Mouse (Mus musculus): Measurements from ENCODE around the gene Vmn1r54. TPM values are rescaled to one million over a fixed set of nuclear protein-coding genes. Genes with fewer than 3 reads are reported as not detected.

Gene Vmn1r54
- polyA plus RNA-seq, 1 experiment from 2014 or later = not detected

GRCm38 (mm10) chr6:90308839-90309778 is 63.0 kb downstream of the Vmn1r54 start:
- H3K4me3 ChIP-seq (ENCODE audit: low read length) = no peak overlapping the region
- H3K27ac ChIP-seq (ENCODE audit: low read depth, low read length) = no peak overlapping the region
- no peak overlapping the region for H3K9ac ChIP-seq (ENCODE audit: low read depth, low read length)
- H3K27me3 ChIP-seq (replicated peaks; ENCODE audit: control insufficient read depth, insufficient read depth, low read length) = no peaks in the 10 kb centered on the region
- no peaks in the 10 kb centered on the region for H3K4me1 ChIP-seq (ENCODE audit: control insufficient read depth, insufficient read depth, low read depth, low read length)
- no peaks in the 10 kb centered on the region for H3K36me3 ChIP-seq (ENCODE audit: control insufficient read depth, insufficient read depth, low read length)
- H3K9me3 ChIP-seq (ENCODE audit: control insufficient read depth, low read length) = peaks cover 7% of the 10 kb centered on the region; the same call in 1 of the 2 replicates
- WGBS = 88% methylated on average over 87 of the region's 87 CpGs
- no peak overlapping the region for H3K4me2 ChIP-seq (ENCODE audit: low read length)
- ATAC-seq = no peak

GRCm38 (mm10) chr6:90315961-90316360 is 69.9 kb downstream of the Vmn1r54 start:
- H3K27ac ChIP-seq (ENCODE audit: low read depth, low read length) = no peak overlapping the region
- no peak overlapping the region for H3K4me2 ChIP-seq (ENCODE audit: low read length)
- 88% methylated on average over 5 of the region's 5 CpGs for WGBS
- H3K36me3 ChIP-seq (ENCODE audit: control insufficient read depth, insufficient read depth, low read length) = no peaks in the 10 kb centered on the region
- ATAC-seq = no peak
- no peaks in the 10 kb centered on the region for H3K4me1 ChIP-seq (ENCODE audit: control insufficient read depth, insufficient read depth, low read depth, low read length)
- no peak overlapping the region for H3K4me3 ChIP-seq (ENCODE audit: low read length)
- H3K9ac ChIP-seq (ENCODE audit: low read depth, low read length) = no peak overlapping the region
- no peaks in the 10 kb centered on the region for H3K9me3 ChIP-seq (ENCODE audit: control insufficient read depth, low read length)
- H3K27me3 ChIP-seq (replicated peaks; ENCODE audit: control insufficient read depth, insufficient read depth, low read length) = no peaks in the 10 kb centered on the region

- Histone ChIP-seq H3K4me2 (ENCODE audit: low read length) (no peak overlapping the region), H3K36me3 (ENCODE audit: control insufficient read depth, insufficient read depth, low read length) (no peaks in the 10 kb centered on the region), H3K9me3 (ENCODE audit: control insufficient read depth, low read length) (no peaks in the 10 kb centered on the region), H3K27ac (ENCODE audit: low read depth, low read length) (no peak overlapping the region), H3K9ac (ENCODE audit: low read depth, low read length) (no peak overlapping the region), H3K27me3 (replicated peaks; ENCODE audit: control insufficient read depth, insufficient read depth, low read length) (no peaks in the 10 kb centered on the region), H3K4me1 (ENCODE audit: control insufficient read depth, insufficient read depth, low read depth, low read length) (no peaks in the 10 kb centered on the region), H3K4me3 (ENCODE audit: low read length) (no peak overlapping the region)
- 67% methylated on average over 2 of the region's 2 CpGs for WGBS
- peak; percentile 52; the same call in 1 of the 2 replicates for ATAC-seq
Measured at GRCm38 (mm10) chr6:90317510-90318258, 71.6 kb downstream of the Vmn1r54 start.

GRCm38 (mm10) chr6:90319019-90319418 is 72.9 kb downstream of the Vmn1r54 start:
- H3K9ac ChIP-seq (ENCODE audit: low read depth, low read length) = no peak overlapping the region
- WGBS = 100% methylated on average over 2 of the region's 2 CpGs
- 0 out of 2 replicates have a peak, but pooled peaks have one; percentile 38 for ATAC-seq
- H3K4me2 ChIP-seq (ENCODE audit: low read length) = no peak overlapping the region
- no peaks in the 10 kb centered on the region for H3K9me3 ChIP-seq (ENCODE audit: control insufficient read depth, low read length)
- H3K4me3 ChIP-seq (ENCODE audit: low read length) = no peak overlapping the region
- no peak overlapping the region for H3K27ac ChIP-seq (ENCODE audit: low read depth, low read length)
- no peaks in the 10 kb centered on the region for H3K36me3 ChIP-seq (ENCODE audit: control insufficient read depth, insufficient read depth, low read length)
- H3K27me3 ChIP-seq (replicated peaks; ENCODE audit: control insufficient read depth, insufficient read depth, low read length) = no peaks in the 10 kb centered on the region
- H3K4me1 ChIP-seq (ENCODE audit: control insufficient read depth, insufficient read depth, low read depth, low read length) = no peaks in the 10 kb centered on the region

- ATAC-seq = 0 out of 2 replicates have a peak, but pooled peaks have one; percentile 4
- Histone ChIP-seq H3K4me1 (ENCODE audit: control insufficient read depth, insufficient read depth, low read depth, low read length) (no peaks in the 10 kb centered on the region; the same call in 1 of the 2 replicates), H3K36me3 (ENCODE audit: control insufficient read depth, insufficient read depth, low read length) (no peaks in the 10 kb centered on the region), H3K9me3 (ENCODE audit: control insufficient read depth, low read length) (no peaks in the 10 kb centered on the region), H3K27ac (ENCODE audit: low read depth, low read length) (no peak overlapping the region), H3K9ac (ENCODE audit: low read depth, low read length) (no peak overlapping the region), H3K27me3 (replicated peaks; ENCODE audit: control insufficient read depth, insufficient read depth, low read length) (no peaks in the 10 kb centered on the region), H3K4me3 (ENCODE audit: low read length) (no peak overlapping the region), H3K4me2 (ENCODE audit: low read length) (no peak overlapping the region)
- WGBS = 70% methylated on average over 7 of the region's 7 CpGs
Measured at GRCm38 (mm10) chr6:90319475-90320191, 73.5 kb downstream of the Vmn1r54 start.

- Histone ChIP-seq H3K4me3 (ENCODE audit: low read length) (no peak overlapping the region), H3K9me3 (ENCODE audit: control insufficient read depth, low read length) (no peaks in the 10 kb centered on the region), H3K27ac (ENCODE audit: low read depth, low read length) (no peak overlapping the region), H3K36me3 (ENCODE audit: control insufficient read depth, insufficient read depth, low read length) (no peaks in the 10 kb centered on the region), H3K4me2 (ENCODE audit: low read length) (no peak overlapping the region), H3K27me3 (replicated peaks; ENCODE audit: control insufficient read depth, insufficient read depth, low read length) (peaks cover 2% of the 10 kb centered on the region), H3K4me1 (ENCODE audit: control insufficient read depth, insufficient read depth, low read depth, low read length) (peaks cover 6% of the 10 kb centered on the region), H3K9ac (ENCODE audit: low read depth, low read length) (no peak overlapping the region)
- WGBS = 82% methylated on average over 5 of the region's 5 CpGs
- ATAC-seq = no peak
Measured at GRCm38 (mm10) chr6:90320429-90320828, 74.3 kb downstream of the Vmn1r54 start.

Other genes starting within 250 kb of the Vmn1r54 start
- not detected in 2 replicates for gene Vmn1r47, start 230.2 kb upstream of the Vmn1r54 start, polyA plus RNA-seq (2015; fragmentation: Nextera tagmentation; extraction: Ambion mirVana)
- gene Vmn1r48, start 209.5 kb upstream of the Vmn1r54 start, polyA plus RNA-seq (2015; fragmentation: Nextera tagmentation; extraction: Ambion mirVana) = not detected in 2 replicates
- not detected in 2 replicates for gene Vmn1r49, start 167.8 kb upstream of the Vmn1r54 start, polyA plus RNA-seq (2015; fragmentation: Nextera tagmentation; extraction: Ambion mirVana)
- gene Vmn1r50, start 144.9 kb upstream of the Vmn1r54 start, polyA plus RNA-seq (2015; fragmentation: Nextera tagmentation; extraction: Ambion mirVana) = not detected in 2 replicates
- gene Vmn1r51, start 123.7 kb upstream of the Vmn1r54 start, polyA plus RNA-seq (2015; fragmentation: Nextera tagmentation; extraction: Ambion mirVana) = 0.04 and 0.06 TPM in 2 replicates
- gene Vmn1r52, start 71.5 kb upstream of the Vmn1r54 start, polyA plus RNA-seq (2015; fragmentation: Nextera tagmentation; extraction: Ambion mirVana) = not detected in 2 replicates
- not detected in 2 replicates for gene V1ra8, start 43.5 kb upstream of the Vmn1r54 start, polyA plus RNA-seq (2015; fragmentation: Nextera tagmentation; extraction: Ambion mirVana)
- not detected in 2 replicates for gene Vmn1r53, start 21.9 kb upstream of the Vmn1r54 start, polyA plus RNA-seq (2015; fragmentation: Nextera tagmentation; extraction: Ambion mirVana)
- not detected in 2 replicates for gene BC048671, start 54.9 kb downstream of the Vmn1r54 start, polyA plus RNA-seq (2015; fragmentation: Nextera tagmentation; extraction: Ambion mirVana)
- gene Chst13, start 78.9 kb downstream of the Vmn1r54 start, polyA plus RNA-seq (2015; fragmentation: Nextera tagmentation; extraction: Ambion mirVana) = 0.19 and 0.24 TPM in 2 replicates
- 0.04 TPM in 1 of 2 replicates, not detected in the other for gene Uroc1, start 87.0 kb downstream of the Vmn1r54 start, polyA plus RNA-seq (2015; fragmentation: Nextera tagmentation; extraction: Ambion mirVana)
- 7.7 and 9.7 TPM in 2 replicates for gene Zxdc, start 123.2 kb downstream of the Vmn1r54 start, polyA plus RNA-seq (2015; fragmentation: Nextera tagmentation; extraction: Ambion mirVana)
- gene Cfap100, start 182.5 kb downstream of the Vmn1r54 start, polyA plus RNA-seq (2015; fragmentation: Nextera tagmentation; extraction: Ambion mirVana) = 7.5 and 10.3 TPM in 2 replicates
- gene Klf15, start 216.3 kb downstream of the Vmn1r54 start, polyA plus RNA-seq (2015; fragmentation: Nextera tagmentation; extraction: Ambion mirVana) = 20.9 and 25.1 TPM in 2 replicates
- 89.0 and 101 TPM in 2 replicates for gene Aldh1l1, start 240.1 kb downstream of the Vmn1r54 start, polyA plus RNA-seq (2015; fragmentation: Nextera tagmentation; extraction: Ambion mirVana)